36 mouse cellular contexts compared by ENCODE assay signal in genomic region chr2:156021219-156021618, GRCm38 (mm10). TPM values are rescaled to one million over a fixed set of nuclear protein-coding genes. Genes with fewer than 3 reads are reported as not detected.
DNase-seq lines count a peak whose midpoint lies in the region; ATAC-seq and TF ChIP-seq lines count a peak whose summit lies in the region.
"Had no signal": no experiment of that assay in that cellular context is flagged by ENCODE, and none has a peak within 500 bp of the region (broad histone marks: within the 10 kb centered on the region; RNA-seq: fewer than 3 reads in every experiment).

No protein-coding gene starts in this region.

- peaks cover 36% of the 10 kb centered on the region for H3K36me3 ChIP-seq in liver, embryonic 12.5 days
- H3K36me3 ChIP-seq in liver, postnatal 0 days (replicated peaks; ENCODE audit: insufficient read depth, low read length): peaks cover 29% of the 10 kb centered on the region
- H3K36me3 ChIP-seq in intestine, embryonic 16.5 days (ENCODE audit: control insufficient read depth, insufficient read depth, low read length): peaks cover 18% of the 10 kb centered on the region

- DNase-seq in c-Kit-positive CD71-positive TER-119-positive erythroid progenitor cells, embryonic 14.5 days (ENCODE audit: low spot score): peak; percentile 56
- DNase-seq in liver, postnatal 0 days: no peak
- no peak for DNase-seq in thymus, postnatal 14 days
- no peak for DNase-seq in left cerebral cortex, postnatal 14 days (ENCODE audit: low spot score in 2 of 2)
- DNase-seq: adrenal gland, postnatal 10 days; B cell, adult 2 months; cerebellum, adult 2 months; cerebellum, postnatal 25 days; embryo, embryonic 11 days; gastrocnemius, adult 2 months; gastrocnemius, postnatal 36 days; heart, adult 18-20 months; heart, postnatal 36 days; kidney, adult 9 months; kidney, postnatal 10 days; layer of hippocampus, adult 9-11 months; lung, embryonic 14.5 days; lung, postnatal 14 days; thymus, adult 2 months had no signal

- H3K27me3 ChIP-seq in liver, embryonic 12.5 days (replicated peaks): no peaks in the 10 kb centered on the region
- no peaks in the 10 kb centered on the region for H3K27me3 ChIP-seq in liver, postnatal 0 days (ENCODE audit: insufficient read depth, low read length)
- no peaks in the 10 kb centered on the region for H3K27me3 ChIP-seq in intestine, embryonic 16.5 days (replicated peaks; ENCODE audit: control insufficient read depth, insufficient read depth, low read length)
- H3K27me3 ChIP-seq: embryonic facial prominence, embryonic 12.5 days; forebrain, embryonic 15.5 days; hindbrain, embryonic 12.5 days; intestine, embryonic 15.5 days; limb, embryonic 13.5 days; neural tube, embryonic 13.5 days; Patski had no signal

- intact Hi-C loops in left cerebral cortex, postnatal 14 days (cut with DNase I): no loop called here

- H3K4me1 ChIP-seq in liver, embryonic 12.5 days: peaks cover 48% of the 10 kb centered on the region
- 0 out of 2 replicates have a peak, but pooled peaks cover 2% of the 10 kb centered on the region for H3K4me1 ChIP-seq in liver, postnatal 0 days (ENCODE audit: insufficient read depth)
- H3K4me1 ChIP-seq in intestine, embryonic 16.5 days (ENCODE audit: control insufficient read depth, insufficient read depth, low read length): no peaks in the 10 kb centered on the region; the same call in 1 of the 2 replicates
- H3K4me1 ChIP-seq: embryonic facial prominence, embryonic 12.5 days; forebrain, embryonic 10.5 days; forebrain, embryonic 15.5 days; hindbrain, embryonic 12.5 days; intestine, embryonic 15.5 days; limb, embryonic 13.5 days; neural tube, embryonic 13.5 days had no signal

- 38% methylated on average over 8 of the region's 8 CpGs for WGBS in liver, embryonic 12.5 days (ENCODE audit: insufficient replicate concordance)
- WGBS in liver, postnatal 0 days (ENCODE audit: insufficient replicate concordance): 69% methylated on average over 8 of the region's 8 CpGs
- WGBS in intestine, embryonic 16.5 days: 83% methylated on average over 8 of the region's 8 CpGs

- peak overlapping the region; percentile 81 for H3K27ac ChIP-seq in liver, embryonic 12.5 days
- no peak overlapping the region for H3K27ac ChIP-seq in liver, postnatal 0 days (ENCODE audit: low read depth)
- H3K27ac ChIP-seq in intestine, embryonic 16.5 days (ENCODE audit: low read length): no peak overlapping the region
- H3K27ac ChIP-seq: embryonic facial prominence, embryonic 12.5 days; forebrain, embryonic 10.5 days; forebrain, embryonic 15.5 days; gastrocnemius, adult 2 months; hindbrain, embryonic 12.5 days; hindbrain, postnatal 0 days; intestine, embryonic 15.5 days; limb, embryonic 13.5 days; neural tube, embryonic 13.5 days had no signal

- peak; percentile 80 for ATAC-seq in liver, embryonic 12.5 days
- ATAC-seq in liver, postnatal 0 days: peak; percentile 75
- no peak for ATAC-seq in intestine, embryonic 16.5 days
- ATAC-seq: forebrain, embryonic 15.5 days; hindbrain, postnatal 0 days; intestine, embryonic 15.5 days; Patski had no signal

- TF ChIP-seq EP300 in liver, postnatal 0 days (IDR thresholded peaks at IDR 0.05; ENCODE audit: low read depth): peak; percentile 41; the same call in 1 of the 2 replicates

- H3K4me3 ChIP-seq in liver, embryonic 12.5 days: no peak overlapping the region
- H3K4me3 ChIP-seq in liver, postnatal 0 days (ENCODE audit: low read depth, low read length): no peak overlapping the region
- H3K4me3 ChIP-seq in intestine, embryonic 16.5 days (ENCODE audit: low read length): no peak overlapping the region
- H3K4me3 ChIP-seq: embryonic facial prominence, embryonic 12.5 days; forebrain, embryonic 10.5 days; forebrain, embryonic 15.5 days; gastrocnemius, adult 2 months; hindbrain, embryonic 12.5 days; intestine, embryonic 15.5 days; limb, embryonic 13.5 days; neural tube, embryonic 13.5 days had no signal

- no peak for TF ChIP-seq CTCF in liver, postnatal 0 days (IDR thresholded peaks at IDR 0.05; ENCODE audit: low read depth)

- no peaks in the 10 kb centered on the region for H3K9me3 ChIP-seq in liver, embryonic 12.5 days (replicated peaks)
- H3K9me3 ChIP-seq in liver, postnatal 0 days (ENCODE audit: low read length): no peaks in the 10 kb centered on the region
- no peaks in the 10 kb centered on the region for H3K9me3 ChIP-seq in intestine, embryonic 16.5 days (ENCODE audit: control insufficient read depth, low read length)
- H3K9me3 ChIP-seq: embryonic facial prominence, embryonic 12.5 days; forebrain, embryonic 10.5 days; forebrain, embryonic 15.5 days; hindbrain, embryonic 12.5 days; intestine, embryonic 15.5 days; limb, embryonic 13.5 days; neural tube, embryonic 13.5 days had no signal

- peak overlapping the region; percentile 13 for H3K4me2 ChIP-seq in liver, embryonic 12.5 days
- no peak overlapping the region for H3K4me2 ChIP-seq in liver, postnatal 0 days (ENCODE audit: low read depth, low read length)
- H3K4me2 ChIP-seq in intestine, embryonic 16.5 days (ENCODE audit: low read depth, low read length): no peak overlapping the region
- H3K4me2 ChIP-seq: embryonic facial prominence, embryonic 12.5 days; forebrain, embryonic 15.5 days; heart, embryonic 11.5 days; hindbrain, embryonic 12.5 days; intestine, embryonic 15.5 days; limb, embryonic 13.5 days; lung, embryonic 14.5 days; midbrain, embryonic 11.5 days; neural tube, embryonic 13.5 days had no signal

- peak overlapping the region; percentile 13; the same call in 1 of the 2 replicates for H3K9ac ChIP-seq in liver, embryonic 12.5 days
- no peak overlapping the region for H3K9ac ChIP-seq in liver, postnatal 0 days (replicated peaks)
- H3K9ac ChIP-seq in intestine, embryonic 16.5 days (ENCODE audit: low read depth, low read length): no peak overlapping the region
- H3K9ac ChIP-seq: embryonic facial prominence, embryonic 12.5 days; forebrain, embryonic 15.5 days; hindbrain, embryonic 12.5 days; intestine, embryonic 15.5 days; limb, embryonic 13.5 days; lung, embryonic 14.5 days; neural tube, embryonic 13.5 days had no signal

RNA-seq across cellular contexts. Expression of gene Ergic3, which starts 13.4 kb away (rescaled TPM):
- polyA plus RNA-seq in liver, embryonic 12.5 days (2016; fragmentation: Nextera tagmentation; extraction: Ambion mirVana): 100 and 104 TPM in 2 replicates
- 64.5 and 64.8 TPM in 2 replicates for polyA plus RNA-seq in liver, postnatal 0 days (2015; fragmentation: Nextera tagmentation; extraction: Ambion mirVana)
- polyA plus RNA-seq in intestine, embryonic 16.5 days (2015; fragmentation: Nextera tagmentation; extraction: Ambion mirVana): 268 and 281 TPM in 2 replicates
- total RNA-seq in left cerebral cortex, postnatal 14 days (2021): 100 to 1,000 TPM; 180 to 200 TPM

RNA-seq across cellular contexts. Expression of gene 6430550D23Rik, which starts 13.4 kb away (rescaled TPM):
- 1.3 and 1.6 TPM in 2 replicates for polyA plus RNA-seq in liver, embryonic 12.5 days (2016; fragmentation: Nextera tagmentation; extraction: Ambion mirVana)
- polyA plus RNA-seq in liver, postnatal 0 days (2015; fragmentation: Nextera tagmentation; extraction: Ambion mirVana): 0.64 and 0.90 TPM in 2 replicates
- polyA plus RNA-seq in intestine, embryonic 16.5 days (2015; fragmentation: Nextera tagmentation; extraction: Ambion mirVana): 1.7 and 1.9 TPM in 2 replicates
- 1 to 10 TPM in 1 of 2 experiments, under 1 TPM in 1; 0.88 to 1.3 TPM for total RNA-seq in left cerebral cortex, postnatal 14 days (2021)

RNA-seq across cellular contexts. Expression of gene Fer1l4, which starts 31.5 kb away (rescaled TPM):
- not detected in 2 replicates for polyA plus RNA-seq in liver, embryonic 12.5 days (2016; fragmentation: Nextera tagmentation; extraction: Ambion mirVana)
- polyA plus RNA-seq in liver, postnatal 0 days (2015; fragmentation: Nextera tagmentation; extraction: Ambion mirVana): not detected in 2 replicates
- polyA plus RNA-seq in intestine, embryonic 16.5 days (2015; fragmentation: Nextera tagmentation; extraction: Ambion mirVana): 0.05 and 0.06 TPM in 2 replicates
- total RNA-seq in left cerebral cortex, postnatal 14 days (2021): not detected
- total RNA-seq: adrenal gland, postnatal 10 days; gastrocnemius, adult 2 months; gastrocnemius, postnatal 36 days; heart, adult 18-20 months; heart, postnatal 36 days; hindbrain, postnatal 0 days; left cerebral cortex, adult 18-20 months; left cerebral cortex, postnatal 36 days; midbrain, postnatal 0 days had no signal
- polyA plus RNA-seq: forebrain, embryonic 10.5 days; forebrain, embryonic 15.5 days; heart, embryonic 11.5 days; heart, embryonic 16.5 days; hindbrain, postnatal 0 days; limb, embryonic 13.5 days; lung, embryonic 14.5 days; midbrain, embryonic 11.5 days; midbrain, postnatal 0 days; neural tube, embryonic 13.5 days; Patski had no signal

RNA-seq across cellular contexts. Expression of gene Spag4, which starts 43.8 kb away (rescaled TPM):
- polyA plus RNA-seq in liver, embryonic 12.5 days (2016; fragmentation: Nextera tagmentation; extraction: Ambion mirVana): 2.2 and 2.6 TPM in 2 replicates
- 0.54 and 0.74 TPM in 2 replicates for polyA plus RNA-seq in liver, postnatal 0 days (2015; fragmentation: Nextera tagmentation; extraction: Ambion mirVana)
- 1.7 and 2.4 TPM in 2 replicates for polyA plus RNA-seq in intestine, embryonic 16.5 days (2015; fragmentation: Nextera tagmentation; extraction: Ambion mirVana)
- 1 to 10 TPM; 4.7 to 6.9 TPM for total RNA-seq in left cerebral cortex, postnatal 14 days (2021)
- total RNA-seq: gastrocnemius, postnatal 36 days had no signal
